Mouse (Mus musculus) megakaryocyte, embryonic 14.5 days (primary cell): Measurements from ENCODE around the gene Prtn3.

Experiments
- FLI1 ChIP-seq: IDR thresholded peaks from 2 replicates; pipeline ENCODE4 v1.6.1; 2012; ENCODE audit warnings: low read length, inconsistent platforms, mixed read lengths
- GATA1 ChIP-seq: IDR thresholded peaks from 3 replicates; pipeline ENCODE4 v1.6.1; 2012; ENCODE audit warnings: mixed read lengths, low read length, inconsistent platforms, borderline replicate concordance

GRCm38 (mm10) chr10:79853392-79853791 is 20.9 kb upstream of the Prtn3 start:
- TF ChIP-seq GATA1 (no peak), FLI1 (no peak)
